25 mouse cellular contexts compared by ENCODE assay signal in genomic region chrX:75844290-75844689, GRCm38 (mm10). TPM values are rescaled to one million over a fixed set of nuclear protein-coding genes. Genes with fewer than 3 reads are reported as not detected.
DNase-seq lines count a peak whose midpoint lies in the region; ATAC-seq and TF ChIP-seq lines count a peak whose summit lies in the region.
"Had no signal": no experiment of that assay in that cellular context is flagged by ENCODE, and none has a peak within 500 bp of the region (broad histone marks: within the 10 kb centered on the region; RNA-seq: fewer than 3 reads in every experiment).

No protein-coding gene starts in this region.

- 35% methylated on average over 4 of the region's 4 CpGs for WGBS in liver, embryonic 12.5 days (ENCODE audit: insufficient replicate concordance)
- WGBS in liver, postnatal 0 days (ENCODE audit: insufficient replicate concordance): 54% methylated on average over 4 of the region's 4 CpGs
- 52% methylated on average over 4 of the region's 4 CpGs for whole genome bisulfite sequencing in intestine, postnatal 0 days
- 90% methylated on average over 4 of the region's 4 CpGs for WGBS in forebrain, embryonic 11.5 days

- peaks cover 8% of the 10 kb centered on the region; the same call in 1 of the 2 replicates for H3K4me1 ChIP-seq in liver, embryonic 12.5 days
- no peaks in the 10 kb centered on the region for H3K4me1 ChIP-seq in liver, postnatal 0 days (ENCODE audit: insufficient read depth)
- no peaks in the 10 kb centered on the region for H3K4me1 ChIP-seq in intestine, postnatal 0 days (replicated peaks; ENCODE audit: control insufficient read depth, insufficient read depth, low read length)
- H3K4me1 ChIP-seq in forebrain, embryonic 11.5 days (replicated peaks; ENCODE audit: control insufficient read depth, insufficient read depth, low read length): no peaks in the 10 kb centered on the region
- H3K4me1 ChIP-seq: forebrain, embryonic 12.5 days; forebrain, embryonic 15.5 days; hindbrain, embryonic 10.5 days; hindbrain, embryonic 13.5 days had no signal

- H3K36me3 ChIP-seq in liver, embryonic 12.5 days: no peaks in the 10 kb centered on the region
- no peaks in the 10 kb centered on the region for H3K36me3 ChIP-seq in liver, postnatal 0 days (replicated peaks; ENCODE audit: insufficient read depth, low read length)
- no peaks in the 10 kb centered on the region for H3K36me3 ChIP-seq in intestine, postnatal 0 days (ENCODE audit: control insufficient read depth, insufficient read depth)
- H3K36me3 ChIP-seq in forebrain, embryonic 11.5 days (ENCODE audit: control insufficient read depth, insufficient read depth, low read length): no peaks in the 10 kb centered on the region
- H3K36me3 ChIP-seq: forebrain, embryonic 12.5 days; forebrain, embryonic 15.5 days; hindbrain, embryonic 10.5 days; hindbrain, embryonic 13.5 days had no signal

- no peak for ATAC-seq in liver, embryonic 12.5 days
- no peak for ATAC-seq in liver, postnatal 0 days
- ATAC-seq in granulocyte monocyte progenitor cell, adult 5-6 weeks (replicated peaks; ENCODE audit: poor library complexity, severe bottlenecking): peak; percentile 40; the same call in 1 of the 2 replicates
- ATAC-seq in intestine, postnatal 0 days: peak; percentile 47
- ATAC-seq in forebrain, embryonic 11.5 days (replicated peaks; ENCODE audit: low FRiP score): no peak
- ATAC-seq: CD4-positive, CD25-positive, alpha-beta regulatory T cell, adult 4 months; forebrain, embryonic 15.5 days; hindbrain, embryonic 16.5 days; Patski had no signal

- no peak overlapping the region for H3K4me3 ChIP-seq in liver, embryonic 12.5 days
- H3K4me3 ChIP-seq in liver, postnatal 0 days (ENCODE audit: low read depth, low read length): no peak overlapping the region
- no peak overlapping the region for H3K4me3 ChIP-seq in intestine, postnatal 0 days (ENCODE audit: low read depth, low read length)
- no peak overlapping the region for H3K4me3 ChIP-seq in forebrain, embryonic 11.5 days (ENCODE audit: low read depth, low read length)
- H3K4me3 ChIP-seq: forebrain, embryonic 12.5 days; forebrain, embryonic 15.5 days; hindbrain, embryonic 10.5 days; hindbrain, embryonic 13.5 days had no signal

- no peak overlapping the region for H3K27ac ChIP-seq in liver, embryonic 12.5 days
- H3K27ac ChIP-seq in liver, postnatal 0 days (ENCODE audit: low read depth): no peak overlapping the region
- no peak overlapping the region for H3K27ac ChIP-seq in intestine, postnatal 0 days (ENCODE audit: low read depth, low read length)
- no peak overlapping the region for H3K27ac ChIP-seq in forebrain, embryonic 11.5 days (ENCODE audit: low read depth, low read length)
- H3K27ac ChIP-seq: forebrain, embryonic 12.5 days; forebrain, embryonic 15.5 days; hindbrain, embryonic 10.5 days; hindbrain, embryonic 13.5 days had no signal

- H3K4me2 ChIP-seq in liver, embryonic 12.5 days: peak overlapping the region; percentile 10; the same call in 1 of the 2 replicates
- H3K4me2 ChIP-seq in liver, postnatal 0 days (ENCODE audit: low read depth, low read length): no peak overlapping the region
- no peak overlapping the region for H3K4me2 ChIP-seq in intestine, postnatal 0 days (replicated peaks; ENCODE audit: low read depth)
- H3K4me2 ChIP-seq in forebrain, embryonic 11.5 days (ENCODE audit: low read depth, low read length, severe bottlenecking): no peak overlapping the region
- H3K4me2 ChIP-seq: forebrain, embryonic 12.5 days; forebrain, embryonic 15.5 days; heart, embryonic 11.5 days; hindbrain, embryonic 13.5 days had no signal

- intact Hi-C loops in gastrocnemius, postnatal 14 days (cut with DNase I; ENCODE audit: low total_unique reads): no loop called here

- H3K27me3 ChIP-seq in liver, embryonic 12.5 days (replicated peaks): no peaks in the 10 kb centered on the region
- no peaks in the 10 kb centered on the region for H3K27me3 ChIP-seq in liver, postnatal 0 days (ENCODE audit: insufficient read depth, low read length)
- no peaks in the 10 kb centered on the region for H3K27me3 ChIP-seq in intestine, postnatal 0 days (replicated peaks; ENCODE audit: control insufficient read depth, insufficient read depth, low read length)
- H3K27me3 ChIP-seq in forebrain, embryonic 11.5 days (ENCODE audit: control insufficient read depth, insufficient read depth, low read length): no peaks in the 10 kb centered on the region
- H3K27me3 ChIP-seq: forebrain, embryonic 12.5 days; forebrain, embryonic 15.5 days; hindbrain, embryonic 13.5 days had no signal

- no peak for DNase-seq in liver, postnatal 0 days
- DNase-seq in brain, adult 2 months (ENCODE audit: low read depth, low spot score): peak; percentile 3
- no peak for DNase-seq in frontal cortex, postnatal 14 days (ENCODE audit: low spot score in 2 of 2)
- DNase-seq in gastrocnemius, postnatal 14 days: no peak
- no peak for DNase-seq in forebrain, embryonic 11.5 days (ENCODE audit: low spot score)
- DNase-seq: adrenal gland, adult 2 months; adrenal gland, postnatal 14 days; cerebellum, adult 18-20 months; cerebellum, adult 9-10 months; cerebellum, postnatal 14 days; gastrocnemius, adult 2 months; gastrocnemius, postnatal 25 days; kidney, adult 11 months; kidney, adult 9 months had no signal

- TF ChIP-seq EP300 in liver, postnatal 0 days (IDR thresholded peaks at IDR 0.05; ENCODE audit: low read depth): no peak

- H3K9me3 ChIP-seq in liver, embryonic 12.5 days (replicated peaks): no peaks in the 10 kb centered on the region
- H3K9me3 ChIP-seq in liver, postnatal 0 days (ENCODE audit: low read length): no peaks in the 10 kb centered on the region
- H3K9me3 ChIP-seq in intestine, postnatal 0 days (ENCODE audit: control insufficient read depth): no peaks in the 10 kb centered on the region
- no peaks in the 10 kb centered on the region for H3K9me3 ChIP-seq in forebrain, embryonic 11.5 days (ENCODE audit: control insufficient read depth, low read length)
- H3K9me3 ChIP-seq: forebrain, embryonic 12.5 days; forebrain, embryonic 15.5 days; hindbrain, embryonic 10.5 days; hindbrain, embryonic 13.5 days had no signal

- H3K9ac ChIP-seq in liver, embryonic 12.5 days: no peak overlapping the region
- H3K9ac ChIP-seq in liver, postnatal 0 days (replicated peaks): no peak overlapping the region
- H3K9ac ChIP-seq in intestine, postnatal 0 days (ENCODE audit: low read depth, low read length): no peak overlapping the region
- no peak overlapping the region for H3K9ac ChIP-seq in forebrain, embryonic 11.5 days (ENCODE audit: low read length)
- H3K9ac ChIP-seq: forebrain, embryonic 12.5 days; forebrain, embryonic 15.5 days; hindbrain, embryonic 13.5 days had no signal

- no peak for TF ChIP-seq CTCF in liver, postnatal 0 days (IDR thresholded peaks at IDR 0.05; ENCODE audit: low read depth)
- no peak for TF ChIP-seq CTCF in intestine, postnatal 0 days (IDR thresholded peaks at IDR 0.05; ENCODE audit: low read depth)

RNA-seq across cellular contexts. Expression of gene Pls3, which starts 30.7 kb away (rescaled TPM):
- 17.0 and 20.6 TPM in 2 replicates for polyA plus RNA-seq in liver, embryonic 12.5 days (2016; fragmentation: Nextera tagmentation; extraction: Ambion mirVana)
- 4.1 and 4.4 TPM in 2 replicates for polyA plus RNA-seq in liver, postnatal 0 days (2015; fragmentation: Nextera tagmentation; extraction: Ambion mirVana)
- total RNA-seq in granulocyte monocyte progenitor cell, adult 5-6 weeks (2014; fragmentation: Nextera tagmentation): 2.5 and 3.4 TPM in 2 replicates
- 1.1 and 3.2 TPM in 2 replicates for total RNA-seq in granulocyte monocyte progenitor cell, adult 5-6 weeks (2017)
- 31.4 and 33.5 TPM in 2 replicates for polyA plus RNA-seq in intestine, postnatal 0 days (2015; fragmentation: Nextera tagmentation; extraction: Ambion mirVana)
- total RNA-seq in gastrocnemius, postnatal 14 days (2021): 10 to 100 TPM; 31.2 to 38.5 TPM
- 68.0 and 76.1 TPM in 2 replicates for polyA plus RNA-seq in forebrain, embryonic 11.5 days (2014; fragmentation: Nextera tagmentation; extraction: Ambion mirVana)

Comparison
In these comparisons a context has a peak if more than half of its experiments do, and no peak if none do; other contexts are left out.
1. ATAC-seq: peak in granulocyte monocyte progenitor cell, adult 5-6 weeks (single experiment) and intestine, postnatal 0 days (single experiment); none in liver, embryonic 12.5 days (single experiment), liver, postnatal 0 days (single experiment) and forebrain, embryonic 11.5 days (single experiment).